In the genomic region with DNA sequence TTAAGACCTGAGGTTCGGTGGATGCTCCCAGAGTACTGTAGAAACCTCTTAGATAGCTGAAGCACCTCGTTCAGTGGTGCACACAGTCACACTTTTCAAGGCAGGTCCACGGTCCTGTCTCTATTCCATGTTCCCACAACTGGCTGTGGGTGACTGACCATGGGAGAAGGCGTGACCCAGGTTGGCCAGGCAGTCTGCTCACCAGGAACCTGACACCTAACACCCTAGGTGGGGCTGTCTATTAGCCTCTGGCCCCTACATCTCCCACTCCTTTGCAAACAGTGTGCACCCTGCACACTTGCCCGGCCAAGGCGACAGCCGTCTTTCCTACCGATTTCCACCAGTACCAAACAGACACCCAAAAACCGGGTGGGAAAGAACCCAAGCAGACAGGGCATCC, we compare ENCODE assay signal across 17 mouse cellular contexts.
"Had no signal": no experiment of that assay in that cellular context is flagged by ENCODE, and none has a peak within 500 bp of the region (broad histone marks: within the 10 kb centered on the region; RNA-seq: fewer than 3 reads in every experiment).

No protein-coding gene starts in this region.

- DNase-seq: lung, adult 18-20 months; lung, embryonic 14.5 days; lung, postnatal 10 days; lung, postnatal 4 days; right cerebral cortex, adult 18-20 months; right cerebral cortex, postnatal 25 days; right cerebral cortex, postnatal 4 days; spleen, adult 18-20 months; thymus, adult 18-20 months; thymus, postnatal 14 days; thymus, postnatal 36 days had no signal

- H3K4me2 ChIP-seq: lung, embryonic 14.5 days; midbrain, embryonic 11.5 days; midbrain, embryonic 13.5 days; neural tube, embryonic 13.5 days; neural tube, embryonic 15.5 days had no signal

- H3K27ac ChIP-seq: midbrain, embryonic 13.5 days; neural tube, embryonic 13.5 days; neural tube, embryonic 15.5 days had no signal

- H3K9me3 ChIP-seq: midbrain, embryonic 13.5 days; neural tube, embryonic 13.5 days; neural tube, embryonic 15.5 days had no signal

- H3K27me3 ChIP-seq: midbrain, embryonic 13.5 days; neural tube, embryonic 13.5 days; neural tube, embryonic 15.5 days had no signal

- ATAC-seq: midbrain, embryonic 13.5 days; midbrain, embryonic 16.5 days had no signal

- H3K36me3 ChIP-seq: midbrain, embryonic 13.5 days; neural tube, embryonic 13.5 days; neural tube, embryonic 15.5 days had no signal

- H3K4me1 ChIP-seq: midbrain, embryonic 13.5 days had no signal

- H3K4me3 ChIP-seq: midbrain, embryonic 13.5 days; myocyte; neural tube, embryonic 13.5 days; neural tube, embryonic 15.5 days had no signal

- H3K9ac ChIP-seq: lung, embryonic 14.5 days; midbrain, embryonic 13.5 days; neural tube, embryonic 13.5 days; neural tube, embryonic 15.5 days had no signal
